Mouse (Mus musculus): Measurements from ENCODE around the gene Tmem223. TPM values are rescaled to one million over a fixed set of nuclear protein-coding genes. Genes with fewer than 3 reads are reported as not detected.

The Tmem223 gene
- total RNA-seq, 1 experiment from 2014 or later = 12.6 TPM

Other genes with a start within 250 kb of the Tmem223 start
- 0.21 TPM in 1 of 3 replicates, not detected in the others for gene Slc22a8, start 179.7 kb upstream of the Tmem223 start, total RNA-seq (2017)
- not detected in 3 replicates for gene Slc22a6, start 153.0 kb upstream of the Tmem223 start, total RNA-seq (2017)
- gene Chrm1, start 107.2 kb upstream of the Tmem223 start, total RNA-seq (2017) = not detected in 3 replicates
- gene Slc3a2, start 47.6 kb upstream of the Tmem223 start, total RNA-seq (2017) = 61.4 to 198 TPM (median 77.3 TPM) in 3 replicates
- gene Wdr74, start 35.2 kb upstream of the Tmem223 start, total RNA-seq (2017) = 32.5 to 68.4 TPM (median 56.6 TPM) in 3 replicates
- 1.9 to 2.8 TPM in 2 of 3 replicates, not detected in the other for gene 1700092M07Rik, start 30.3 kb upstream of the Tmem223 start, total RNA-seq (2017)
- 105 to 173 TPM (median 138 TPM) in 3 replicates for gene Stx5a, start 29.6 kb upstream of the Tmem223 start, total RNA-seq (2017)
- 85.6 to 138 TPM (median 127 TPM) in 3 replicates for gene Nxf1, start 13.9 kb upstream of the Tmem223 start, total RNA-seq (2017)
- gene Tmem179b, start 3.5 kb downstream of the Tmem223 start, total RNA-seq (2017) = 86.6 to 115 TPM (median 101 TPM) in 3 replicates
- 2.0 to 11.4 TPM (median 4.5 TPM) in 3 replicates for gene Taf6l, start 15.4 kb downstream of the Tmem223 start, total RNA-seq (2017)
- gene Polr2g, start 27.6 kb downstream of the Tmem223 start, total RNA-seq (2017) = 31.6 to 48.4 TPM (median 47.3 TPM) in 3 replicates
- gene Zbtb3, start 31.6 kb downstream of the Tmem223 start, total RNA-seq (2017) = 0.85 to 1.2 TPM (median 1.1 TPM) in 3 replicates
- 40.1 to 52.8 TPM (median 48.3 TPM) in 3 replicates for gene Ttc9c, start 48.3 kb downstream of the Tmem223 start, total RNA-seq (2017)
- gene Hnrnpul2, start 49.0 kb downstream of the Tmem223 start, total RNA-seq (2017) = 84.4 to 149 TPM (median 101 TPM) in 3 replicates
- gene AC129217.1, start 58.8 kb downstream of the Tmem223 start, total RNA-seq (2017) = 40.4 to 54.5 TPM (median 44.1 TPM) in 3 replicates
- 25.1 to 34.8 TPM (median 30.9 TPM) in 3 replicates for gene Bscl2, start 66.5 kb downstream of the Tmem223 start, total RNA-seq (2017)
- 0.39 to 0.64 TPM in 2 of 3 replicates, not detected in the other for gene Gng3, start 68.2 kb downstream of the Tmem223 start, total RNA-seq (2017)
- gene Lrrn4cl, start 79.8 kb downstream of the Tmem223 start, total RNA-seq (2017) = 0.10 to 0.78 TPM (median 0.32 TPM) in 3 replicates
- 200 to 274 TPM (median 220 TPM) in 3 replicates for gene Ubxn1, start 100.5 kb downstream of the Tmem223 start, total RNA-seq (2017)
- 45.0 to 55.1 TPM (median 54.5 TPM) in 3 replicates for gene Uqcc3, start 109.9 kb downstream of the Tmem223 start, total RNA-seq (2017)
- 18.1 to 52.5 TPM (median 21.3 TPM) in 3 replicates for gene Lbhd1, start 112.7 kb downstream of the Tmem223 start, total RNA-seq (2017)
- not detected in 3 replicates for gene Gm49403, start 112.9 kb downstream of the Tmem223 start, total RNA-seq (2017)
- 62.5 to 90.9 TPM (median 65.3 TPM) in 3 replicates for gene 1810009A15Rik, start 117.9 kb downstream of the Tmem223 start, total RNA-seq (2017)
- gene Gm49416, start 117.9 kb downstream of the Tmem223 start, total RNA-seq (2017) = not detected in 3 replicates
- gene Ints5, start 122.0 kb downstream of the Tmem223 start, total RNA-seq (2017) = 5.8 to 9.1 TPM (median 7.4 TPM) in 3 replicates
- gene Ganab, start 127.1 kb downstream of the Tmem223 start, total RNA-seq (2017) = 57.5 to 87.0 TPM (median 59.6 TPM) in 3 replicates
- gene B3gat3, start 149.4 kb downstream of the Tmem223 start, total RNA-seq (2017) = 34.2 to 75.8 TPM (median 50.2 TPM) in 3 replicates
- gene Rom1, start 158.4 kb downstream of the Tmem223 start, total RNA-seq (2017) = 2.1 to 7.6 TPM (median 3.6 TPM) in 3 replicates
- gene Eml3, start 158.6 kb downstream of the Tmem223 start, total RNA-seq (2017) = 39.3 to 101 TPM (median 62.5 TPM) in 3 replicates
- gene Mta2, start 170.9 kb downstream of the Tmem223 start, total RNA-seq (2017) = 129 to 201 TPM (median 158 TPM) in 3 replicates
- gene Tut1, start 182.9 kb downstream of the Tmem223 start, total RNA-seq (2017) = 14.8 to 16.9 TPM (median 16.7 TPM) in 3 replicates
- gene Eef1g, start 196.0 kb downstream of the Tmem223 start, total RNA-seq (2017) = 313 to 352 TPM (median 341 TPM) in 3 replicates
- 408 to 1,020 TPM (median 414 TPM) in 3 replicates for gene Ahnak, start 218.3 kb downstream of the Tmem223 start, total RNA-seq (2017)

Measured in monocyte, adult 5-6 weeks (primary cell).